Mouse (Mus musculus) kidney, adult 8-10 months (tissue): ENCODE results near the gene Rapgef3.

Experiments used
- DNase-seq, 2 experiments: peaks; one replicate each; pipeline ENCODE4 v3.0.0; 2022

Gene Rapgef3

GRCm38 (mm10) chr15:97745331-97745730, 22.4 kb downstream of the Rapgef3 start:
- DNase-seq = peak; percentile 87 to 90

- no peak for DNase-seq
Measured at GRCm38 (mm10) chr15:97744930-97745329, 22.8 kb downstream of the Rapgef3 start.

- no peak for DNase-seq
Measured at GRCm38 (mm10) chr15:97743961-97744525, 23.7 kb downstream of the Rapgef3 start.

- peak in 1 of 2 experiments; percentile 43 for DNase-seq
Measured at GRCm38 (mm10) chr15:97743210-97743609, 24.6 kb downstream of the Rapgef3 start.

- no peak for DNase-seq
Measured at GRCm38 (mm10) chr15:97742600-97742999, 25.2 kb downstream of the Rapgef3 start.

- DNase-seq = no peak
Measured at GRCm38 (mm10) chr15:97742074-97742473, 25.7 kb downstream of the Rapgef3 start.

GRCm38 (mm10) chr15:97741662-97742061, 26.1 kb downstream of the Rapgef3 start:
- DNase-seq = no peak

GRCm38 (mm10) chr15:97740283-97740732, 27.5 kb downstream of the Rapgef3 start:
- DNase-seq = no peak

- no peak for DNase-seq
Measured at GRCm38 (mm10) chr15:97738923-97739322, 28.8 kb downstream of the Rapgef3 start.

- no peak for DNase-seq
Measured at GRCm38 (mm10) chr15:97731988-97732387, 35.8 kb downstream of the Rapgef3 start.

- no peak for DNase-seq
Measured at GRCm38 (mm10) chr15:97731111-97731510, 36.7 kb downstream of the Rapgef3 start, which contains the start of gene Endou. TSS of gene Endou (minus strand) at chr15:97731339.

GRCm38 (mm10) chr15:97730365-97730764, 37.4 kb downstream of the Rapgef3 start:
- peak; percentile 75 to 76 for DNase-seq

GRCm38 (mm10) chr15:97728804-97729203, 39.0 kb downstream of the Rapgef3 start:
- peak; percentile 73 to 81 for DNase-seq

- DNase-seq = no peak
Measured at GRCm38 (mm10) chr15:97728394-97728793, 39.4 kb downstream of the Rapgef3 start.

- no peak for DNase-seq
Measured at GRCm38 (mm10) chr15:97727520-97727919, 40.3 kb downstream of the Rapgef3 start.

- no peak for DNase-seq
Measured at GRCm38 (mm10) chr15:97727048-97727447, 40.7 kb downstream of the Rapgef3 start.

GRCm38 (mm10) chr15:97726310-97726709, 41.5 kb downstream of the Rapgef3 start:
- no peak for DNase-seq

GRCm38 (mm10) chr15:97725198-97725785, 42.5 kb downstream of the Rapgef3 start:
- no peak for DNase-seq

GRCm38 (mm10) chr15:97724346-97725197, 43.2 kb downstream of the Rapgef3 start:
- DNase-seq = no peak

GRCm38 (mm10) chr15:97723536-97724345, 44.0 kb downstream of the Rapgef3 start:
- DNase-seq = no peak

GRCm38 (mm10) chr15:97721008-97721701, 46.6 kb downstream of the Rapgef3 start:
- DNase-seq = no peak

- no peak for DNase-seq
Measured at GRCm38 (mm10) chr15:97720026-97720675, 47.6 kb downstream of the Rapgef3 start.
